Mouse (Mus musculus) kidney, embryonic 14.5 days (tissue): ENCODE measurements around the gene Clcnka. TPM values are rescaled to one million over a fixed set of nuclear protein-coding genes. Genes with fewer than 3 reads are reported as not detected.

Source experiments
- ATAC-seq: fragments of 200-750 bp; cut with Nextera tagmentation; 2 replicates; pipeline ENCODE4 v1.8.0; 2017; ENCODE audit warnings: moderate number of reproducible peaks, mild to moderate bottlenecking, moderate TSS enrichment, moderate library complexity; ENCODE audit not compliant: low FRiP score, low TSS enrichment
- H3K27ac ChIP-seq: fragments of 300-500 bp; sonication (generic); 2 replicates; pipeline ENCODE4 v1.5.1; 2014; ENCODE audit warnings: low read depth, mild to moderate bottlenecking, low read length, moderate library complexity, mixed read lengths
- H3K27me3 ChIP-seq: fragments of 300-500 bp; sonication (generic); 2 replicates; pipeline ENCODE4 v1.6.1; 2014; ENCODE audit warnings: mild to moderate bottlenecking, low read length; ENCODE audit not compliant: control insufficient read depth, insufficient read depth
- H3K36me3 ChIP-seq: fragments of 300-500 bp; sonication (generic); 2 replicates; pipeline ENCODE4 v1.6.1; 2014; ENCODE audit warnings: low read length, mixed read lengths; ENCODE audit not compliant: control insufficient read depth, insufficient read depth
- H3K4me1 ChIP-seq: fragments of 300-500 bp; sonication (generic); 2 replicates; pipeline ENCODE4 v1.6.1; 2014; ENCODE audit warnings: low read length, mixed read lengths; ENCODE audit not compliant: control insufficient read depth, insufficient read depth
- H3K4me2 ChIP-seq: fragments of 300-500 bp; sonication (generic); replicated peaks from 2 replicates; pipeline ENCODE4 v1.6.1; 2014; ENCODE audit warnings: low read depth, mild to moderate bottlenecking, low read length
- H3K4me3 ChIP-seq: fragments of 300-500 bp; sonication (generic); 2 replicates; pipeline ENCODE4 v1.5.1; 2014; ENCODE audit warnings: mild to moderate bottlenecking, low read length
- H3K9ac ChIP-seq: fragments of 300-500 bp; sonication (generic); 2 replicates; pipeline ENCODE4 v1.6.1; 2014; ENCODE audit warnings: low read depth, mild to moderate bottlenecking, low read length, moderate library complexity
- H3K9me3 ChIP-seq: fragments of 300-500 bp; sonication (generic); 2 replicates; pipeline ENCODE4 v1.6.1; 2016; ENCODE audit warnings: low read length; ENCODE audit not compliant: control insufficient read depth
- WGBS: fragments of 180-500 bp; shearing (Covaris S2); extraction: QIAGEN DNeasy Blood & Tissue Kit; methylation state at CpG from one replicate; pipeline ENCODE4 v1.1.7; 2014; 5-methylcytosine and 5-hydroxymethylcytosine counted together
- polyA plus RNA-seq: library from polyadenylated mRNA; unstranded; fragments of >200 nt; fragmentation: Nextera tagmentation; extraction: Ambion mirVana; gene quantifications from 2 replicates; pipeline ENCODE4 v1.2.1, GENCODE M21; 2014

Gene Clcnka
- polyA plus RNA-seq, 1 experiment from 2014 or later: 3.9 TPM

- Histone ChIP-seq H3K4me3 (peak within 1 kb of the TSS; percentile 53), H3K9ac (peak within 1 kb of the TSS; percentile 64), H3K36me3 (no peaks in the 10 kb centered on the region), H3K27me3 (peaks cover 20% of the 10 kb centered on the region), H3K9me3 (no peaks in the 10 kb centered on the region), H3K4me1 (no peaks in the 10 kb centered on the region), H3K27ac (no peak within 1 kb of the TSS), H3K4me2 (peak within 1 kb of the TSS; percentile 100)
- no peak for ATAC-seq
- WGBS: 3% methylated on average over 58 of the region's 71 CpGs
Measured at GRCm38 (mm10) chr4:141367997-141368791, 30.3 kb downstream of the Clcnka start, which contains the start of gene Fam131c. Gene Fam131c (plus strand): TSS chr4:141368220.

- Histone ChIP-seq H3K4me1 (no peaks in the 10 kb centered on the region), H3K9me3 (no peaks in the 10 kb centered on the region), H3K4me3 (no peak overlapping the region), H3K9ac (no peak overlapping the region), H3K27ac (no peak overlapping the region), H3K27me3 (peaks cover 20% of the 10 kb centered on the region), H3K36me3 (no peaks in the 10 kb centered on the region), H3K4me2 (no peak overlapping the region)
- no peak for ATAC-seq
- WGBS: 59% methylated on average over 7 of the region's 7 CpGs
Measured at GRCm38 (mm10) chr4:141365876-141366275, 32.6 kb downstream of the Clcnka start.

- peak; percentile 22; the same call in 1 of the 2 replicates for ATAC-seq
- H3K4me2 ChIP-seq: no peak overlapping the region
- 32% methylated on average over 8 of the region's 8 CpGs for WGBS
Measured at GRCm38 (mm10) chr4:141365126-141365525, 33.4 kb downstream of the Clcnka start.

GRCm38 (mm10) chr4:141362937-141363548, 35.5 kb downstream of the Clcnka start:
- H3K27ac ChIP-seq: no peak overlapping the region
- H3K9ac ChIP-seq: no peak overlapping the region
- no peak overlapping the region for H3K4me3 ChIP-seq
- no peaks in the 10 kb centered on the region for H3K4me1 ChIP-seq
- no peak overlapping the region for H3K4me2 ChIP-seq
- 31% methylated on average over 11 of the region's 11 CpGs for WGBS
- H3K36me3 ChIP-seq: no peaks in the 10 kb centered on the region
- H3K27me3 ChIP-seq: peaks cover 13% of the 10 kb centered on the region
- peak; percentile 25; the same call in 1 of the 2 replicates for ATAC-seq
- no peaks in the 10 kb centered on the region for H3K9me3 ChIP-seq

More at GRCm38 (mm10) chr4:141365126-141365525, 33.4 kb downstream of the Clcnka start:
- peaks cover 20% of the 10 kb centered on the region for H3K27me3 ChIP-seq
- no peak overlapping the region for H3K27ac ChIP-seq
- no peaks in the 10 kb centered on the region for H3K4me1 ChIP-seq
- H3K9ac ChIP-seq: no peak overlapping the region
- H3K4me3 ChIP-seq: no peak overlapping the region
- no peaks in the 10 kb centered on the region for H3K9me3 ChIP-seq
- H3K36me3 ChIP-seq: no peaks in the 10 kb centered on the region

GRCm38 (mm10) chr4:141360846-141361245, 37.7 kb downstream of the Clcnka start:
- Histone ChIP-seq H3K4me3 (no peak overlapping the region), H3K9ac (no peak overlapping the region), H3K27me3 (peaks cover 4% of the 10 kb centered on the region; the same call in 1 of the 2 replicates), H3K9me3 (peaks cover 5% of the 10 kb centered on the region; the same call in 1 of the 2 replicates), H3K4me1 (no peaks in the 10 kb centered on the region), H3K36me3 (no peaks in the 10 kb centered on the region), H3K27ac (no peak overlapping the region), H3K4me2 (no peak overlapping the region)
- WGBS: 39% methylated on average over 7 of the region's 7 CpGs
- no peak for ATAC-seq

- H3K4me3 ChIP-seq: no peak overlapping the region
- H3K9me3 ChIP-seq: peaks cover 5% of the 10 kb centered on the region; the same call in 1 of the 2 replicates
- no peaks in the 10 kb centered on the region for H3K27me3 ChIP-seq
- H3K9ac ChIP-seq: no peak overlapping the region
- H3K27ac ChIP-seq: no peak overlapping the region
- 91% methylated on average over 6 of the region's 6 CpGs for WGBS
- H3K36me3 ChIP-seq: no peaks in the 10 kb centered on the region
- no peaks in the 10 kb centered on the region for H3K4me1 ChIP-seq
- no peak for ATAC-seq
- no peak overlapping the region for H3K4me2 ChIP-seq
Measured at GRCm38 (mm10) chr4:141359222-141359621, 39.3 kb downstream of the Clcnka start.

- H3K4me3 ChIP-seq: no peak overlapping the region
- no peaks in the 10 kb centered on the region for H3K27me3 ChIP-seq
- no peak overlapping the region for H3K9ac ChIP-seq
- H3K4me2 ChIP-seq: no peak overlapping the region
- ATAC-seq: no peak
- H3K9me3 ChIP-seq: peaks cover 5% of the 10 kb centered on the region; the same call in 1 of the 2 replicates
- no peak overlapping the region for H3K27ac ChIP-seq
- H3K4me1 ChIP-seq: peaks cover 5% of the 10 kb centered on the region
- H3K36me3 ChIP-seq: no peaks in the 10 kb centered on the region
Measured at GRCm38 (mm10) chr4:141357811-141358210, 40.7 kb downstream of the Clcnka start.

GRCm38 (mm10) chr4:141353868-141354267, 44.7 kb downstream of the Clcnka start:
- H3K9ac ChIP-seq: no peak overlapping the region

GRCm38 (mm10) chr4:141352986-141353385, 45.5 kb downstream of the Clcnka start:
- 62% methylated on average over 5 of the region's 5 CpGs for WGBS
- Histone ChIP-seq H3K4me2 (no peak overlapping the region), H3K4me1 (peaks cover 20% of the 10 kb centered on the region), H3K36me3 (no peaks in the 10 kb centered on the region), H3K9me3 (peaks cover 5% of the 10 kb centered on the region; the same call in 1 of the 2 replicates), H3K27ac (no peak overlapping the region), H3K4me3 (no peak overlapping the region), H3K27me3 (no peaks in the 10 kb centered on the region), H3K9ac (no peak overlapping the region)
- no peak for ATAC-seq

More at GRCm38 (mm10) chr4:141353868-141354267, 44.7 kb downstream of the Clcnka start:
- Histone ChIP-seq H3K36me3 (no peaks in the 10 kb centered on the region), H3K9me3 (peaks cover 5% of the 10 kb centered on the region; the same call in 1 of the 2 replicates), H3K4me3 (no peak overlapping the region), H3K4me2 (no peak overlapping the region), H3K4me1 (peaks cover 17% of the 10 kb centered on the region), H3K27ac (no peak overlapping the region; the same call in 1 of the 2 replicates), H3K27me3 (no peaks in the 10 kb centered on the region)
- ATAC-seq: no peak
- 59% methylated on average over 8 of the region's 8 CpGs for WGBS
